Mouse (Mus musculus) E14TG2a.4 (cell line): Measurements from ENCODE around the gene Pax2.

ENCODE experiments used
- CTCF ChIP-seq: conservative IDR thresholded peaks from 2 replicates; pipeline ENCODE4 v1.5.1; 2014; ENCODE audit warnings: low read length
- NANOG ChIP-seq: IDR thresholded peaks from 2 replicates; pipeline ENCODE4 v1.6.1; 2014; ENCODE audit warnings: borderline replicate concordance, low read length, mixed read lengths

- TF ChIP-seq CTCF (no peak), NANOG (no peak)
These were observed 14.6 kb downstream of the Pax2 start for GRCm38 (mm10) chr19:44770268-44771050.
